Mouse (Mus musculus) liver, adult 2 months (tissue): ENCODE measurements at regions not wholly inside any gene's neighbourhood (a gene's known extent, or its start where the extent isn't known, plus 50 kb on each side); places are given as distances from the start of the nearest gene placed in this dataset.

Experiments used
- DNase-seq: peaks from one replicate; pipeline ENCODE4 v3.0.0-alpha.2; 2011; ENCODE audit warnings: low read depth, low spot score; ENCODE audit errors: extremely low read depth
- H3K27ac ChIP-seq: fragments of 200-500 bp; replicated peaks from 2 replicates; pipeline ENCODE4 v1.5.1; 2012; ENCODE audit warnings: low read depth, mild to moderate bottlenecking, control low read depth, inconsistent platforms, low read length; ENCODE audit not compliant: insufficient read depth
- H3K27me3 ChIP-seq: fragments of 200-500 bp; 2 replicates; pipeline ENCODE4 v1.6.1; 2012; ENCODE audit warnings: mild to moderate bottlenecking, moderate library complexity, low read length, inconsistent platforms; ENCODE audit not compliant: control insufficient read depth, insufficient read depth
- H3K36me3 ChIP-seq: fragments of 200-500 bp; 2 replicates; pipeline ENCODE4 v1.6.1; 2012; ENCODE audit warnings: low read length, inconsistent platforms; ENCODE audit not compliant: control insufficient read depth, insufficient read depth
- H3K4me1 ChIP-seq: fragments of 200-500 bp; 2 replicates; pipeline ENCODE4 v1.6.1; 2011; ENCODE audit warnings: low read length; ENCODE audit not compliant: control insufficient read depth, insufficient read depth
- H3K4me3 ChIP-seq: fragments of 200-500 bp; 2 replicates; pipeline ENCODE4 v1.5.1; 2011; ENCODE audit warnings: low read depth, mild to moderate bottlenecking, control low read depth, low read length, moderate library complexity; ENCODE audit not compliant: insufficient read depth
- H3K79me2 ChIP-seq: fragments of 200-500 bp; 2 replicates; pipeline ENCODE4 v1.6.1; 2012; ENCODE audit warnings: inconsistent platforms, mild to moderate bottlenecking, low read length, moderate library complexity; ENCODE audit not compliant: control insufficient read depth, insufficient read depth
- H3K9ac ChIP-seq: fragments of 200-500 bp; 2 replicates; pipeline ENCODE4 v1.6.1; 2012; ENCODE audit warnings: low read depth, mild to moderate bottlenecking, control low read depth, inconsistent platforms, low read length
- CTCF ChIP-seq: fragments of 200-500 bp; IDR thresholded peaks from 2 replicates; pipeline ENCODE4 v1.5.1; 2011; ENCODE audit warnings: low read depth, low read length, control low read depth
- POLR2A ChIP-seq: fragments of 200-500 bp; IDR thresholded peaks from 2 replicates; pipeline ENCODE4 v1.6.1; 2011; ENCODE audit warnings: low read length, control low read depth; ENCODE audit not compliant: insufficient read depth; ENCODE audit errors: extremely low read depth
- WGBS: fragments of 180-500 bp; shearing (Covaris S2); methylation state at CpG from one replicate; pipeline ENCODE4 v1.1.7; 2018; 5-methylcytosine and 5-hydroxymethylcytosine counted together

- Histone ChIP-seq H3K4me3 (no peak overlapping the region), H3K27ac (no peak overlapping the region), H3K36me3 (no peaks in the 10 kb centered on the region), H3K4me1 (no peaks in the 10 kb centered on the region), H3K9ac (no peak overlapping the region), H3K27me3 (no peaks in the 10 kb centered on the region), H3K79me2 (no peaks in the 10 kb centered on the region)
- WGBS, result 77% methylated on average over 4 of the region's 4 CpGs
- no peak for DNase-seq
- TF ChIP-seq CTCF, result no peak
These were observed 132.3 kb upstream of the Sox11 start for GRCm38 (mm10) chr12:27474631-27475030.

- TF ChIP-seq POLR2A, result no peak
- TF ChIP-seq CTCF, result no peak
- no peaks in the 10 kb centered on the region for H3K36me3 ChIP-seq
- no peaks in the 10 kb centered on the region for H3K27me3 ChIP-seq
- WGBS, result 54% methylated on average over 5 of the region's 5 CpGs
- no peaks in the 10 kb centered on the region for H3K4me1 ChIP-seq
- H3K4me3 ChIP-seq, result no peak overlapping the region
- H3K79me2 ChIP-seq, result no peaks in the 10 kb centered on the region
- no peak overlapping the region for H3K9ac ChIP-seq
- no peak overlapping the region for H3K27ac ChIP-seq
- DNase-seq, result no peak
These were observed 129.2 kb upstream of the Sox11 start for GRCm38 (mm10) chr12:27471557-27471956.

GRCm38 (mm10) chr12:27470346-27470745 lies 128.0 kb upstream of the Sox11 start:
- DNase-seq, result no peak
- Histone ChIP-seq H3K4me1 (no peaks in the 10 kb centered on the region), H3K4me3 (no peak overlapping the region), H3K79me2 (no peaks in the 10 kb centered on the region), H3K27me3 (no peaks in the 10 kb centered on the region), H3K9ac (no peak overlapping the region), H3K36me3 (no peaks in the 10 kb centered on the region), H3K27ac (no peak overlapping the region)
- no peak for TF ChIP-seq CTCF
- TF ChIP-seq POLR2A, result no peak

- H3K27ac ChIP-seq, result no peak overlapping the region
- DNase-seq, result no peak
- no peak overlapping the region for H3K4me3 ChIP-seq
- H3K36me3 ChIP-seq, result no peaks in the 10 kb centered on the region
- no peaks in the 10 kb centered on the region for H3K4me1 ChIP-seq
- TF ChIP-seq CTCF, result no peak
- no peak for TF ChIP-seq POLR2A
- H3K9ac ChIP-seq, result no peak overlapping the region
- H3K27me3 ChIP-seq, result no peaks in the 10 kb centered on the region
- 60% methylated on average over 1 of the region's 1 CpGs for WGBS
- no peaks in the 10 kb centered on the region for H3K79me2 ChIP-seq
These were observed 126.4 kb upstream of the Sox11 start for GRCm38 (mm10) chr12:27468782-27469181.

- no peak for TF ChIP-seq CTCF
- TF ChIP-seq POLR2A, result no peak
- H3K4me1 ChIP-seq, result no peaks in the 10 kb centered on the region
- H3K9ac ChIP-seq, result no peak overlapping the region
- WGBS, result 83% methylated on average over 3 of the region's 3 CpGs
- no peaks in the 10 kb centered on the region for H3K27me3 ChIP-seq
- H3K27ac ChIP-seq, result no peak overlapping the region
- no peaks in the 10 kb centered on the region for H3K79me2 ChIP-seq
- no peak for DNase-seq
- H3K4me3 ChIP-seq, result no peak overlapping the region
- H3K36me3 ChIP-seq, result no peaks in the 10 kb centered on the region
These were observed 125.8 kb upstream of the Sox11 start for GRCm38 (mm10) chr12:27468141-27468540.

- H3K79me2 ChIP-seq, result no peaks in the 10 kb centered on the region
- no peaks in the 10 kb centered on the region for H3K27me3 ChIP-seq
- TF ChIP-seq CTCF (no peak), POLR2A (no peak)
- no peaks in the 10 kb centered on the region for H3K36me3 ChIP-seq
- no peaks in the 10 kb centered on the region for H3K4me1 ChIP-seq
- no peak overlapping the region for H3K27ac ChIP-seq
- 65% methylated on average over 3 of the region's 3 CpGs for WGBS
- no peak overlapping the region for H3K9ac ChIP-seq
- DNase-seq, result no peak
- no peak overlapping the region for H3K4me3 ChIP-seq
These were observed 123.3 kb upstream of the Sox11 start for GRCm38 (mm10) chr12:27465499-27466150.
